Mouse (Mus musculus) cortical plate, adult 2 months (tissue): ENCODE results near the gene Crim1.

Experiments
- CTCF ChIP-seq: fragments of 200-500 bp; IDR thresholded peaks from 2 replicates; pipeline ENCODE4 v1.5.1; 2011; ENCODE audit warnings: mild to moderate bottlenecking, control low read depth, low read length; ENCODE audit not compliant: insufficient read depth; ENCODE audit errors: extremely low read depth
- POLR2A ChIP-seq: fragments of 200-500 bp; IDR thresholded peaks from 2 replicates; pipeline ENCODE4 v1.6.1; 2011; ENCODE audit warnings: mild to moderate bottlenecking, low read length, control low read depth; ENCODE audit not compliant: insufficient read depth; ENCODE audit errors: extremely low read depth

DNA sequence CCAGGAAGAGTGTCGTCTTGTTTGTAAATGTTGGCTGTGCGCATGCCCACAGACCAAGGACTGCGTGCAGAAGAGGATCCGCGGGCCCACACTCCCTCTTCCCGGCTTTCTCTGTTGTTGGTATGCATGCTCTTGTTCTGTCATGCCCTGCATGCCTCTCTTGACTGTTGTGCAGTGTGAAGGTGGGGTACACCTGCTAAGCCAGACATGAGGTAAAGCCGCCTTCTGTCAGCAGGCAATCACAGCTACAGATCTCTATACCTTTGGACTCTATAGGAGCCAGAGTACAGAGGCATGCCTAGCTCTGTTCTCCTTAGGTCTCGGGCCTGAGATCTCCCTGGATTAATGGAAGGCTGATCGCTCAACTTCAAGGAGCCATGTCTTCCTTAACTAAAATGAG, 55.7 kb downstream of the Crim1 start:
- TF ChIP-seq CTCF (no peak), POLR2A (no peak)
